Mouse (Mus musculus): ENCODE results near the gene Fhit. TPM values are rescaled to one million over a fixed set of nuclear protein-coding genes. Genes with fewer than 3 reads are reported as not detected.

Gene Fhit
- polyA plus RNA-seq, 1 experiment from 2014 or later: 21.4 TPM

- no peak overlapping the region for H3K4me3 ChIP-seq (ENCODE audit: low read depth, low read length)
- TF ChIP-seq CTCF (IDR thresholded peaks at IDR 0.05; ENCODE audit: low read depth): no peak
- H3K4me1 ChIP-seq (replicated peaks; ENCODE audit: control insufficient read depth, insufficient read depth, low read length): no peaks in the 10 kb centered on the region
- ATAC-seq: peak; percentile 83
- no peak overlapping the region for H3K4me2 ChIP-seq (replicated peaks; ENCODE audit: low read depth)
- H3K27me3 ChIP-seq (replicated peaks; ENCODE audit: control insufficient read depth, insufficient read depth, low read length): no peaks in the 10 kb centered on the region
- WGBS: 64% methylated on average over 3 of the region's 3 CpGs
- H3K9me3 ChIP-seq (ENCODE audit: control insufficient read depth): no peaks in the 10 kb centered on the region
- H3K27ac ChIP-seq (ENCODE audit: low read depth, low read length): no peak overlapping the region
- H3K9ac ChIP-seq (ENCODE audit: low read depth, low read length): no peak overlapping the region
- no peaks in the 10 kb centered on the region for H3K36me3 ChIP-seq (ENCODE audit: control insufficient read depth, insufficient read depth)
These were observed 678.8 kb downstream of the Fhit start for GRCm38 (mm10) chr14:10482851-10483613.

GRCm38 (mm10) chr14:10481370-10481769, 680.5 kb downstream of the Fhit start:
- no peak overlapping the region for H3K27ac ChIP-seq (ENCODE audit: low read depth, low read length)
- no peaks in the 10 kb centered on the region for H3K4me1 ChIP-seq (replicated peaks; ENCODE audit: control insufficient read depth, insufficient read depth, low read length)
- no peaks in the 10 kb centered on the region for H3K27me3 ChIP-seq (replicated peaks; ENCODE audit: control insufficient read depth, insufficient read depth, low read length)
- no peak overlapping the region for H3K4me3 ChIP-seq (ENCODE audit: low read depth, low read length)
- no peak overlapping the region for H3K4me2 ChIP-seq (replicated peaks; ENCODE audit: low read depth)
- TF ChIP-seq CTCF (IDR thresholded peaks at IDR 0.05; ENCODE audit: low read depth): no peak
- H3K9ac ChIP-seq (ENCODE audit: low read depth, low read length): no peak overlapping the region
- no peaks in the 10 kb centered on the region for H3K36me3 ChIP-seq (ENCODE audit: control insufficient read depth, insufficient read depth)
- WGBS: 77% methylated on average over 2 of the region's 2 CpGs
- no peaks in the 10 kb centered on the region for H3K9me3 ChIP-seq (ENCODE audit: control insufficient read depth)
- ATAC-seq: peak; percentile 65

GRCm38 (mm10) chr14:10480681-10481080, 681.2 kb downstream of the Fhit start:
- H3K36me3 ChIP-seq (ENCODE audit: control insufficient read depth, insufficient read depth): no peaks in the 10 kb centered on the region
- H3K9me3 ChIP-seq (ENCODE audit: control insufficient read depth): no peaks in the 10 kb centered on the region
- 22% methylated on average over 1 of the region's 1 CpGs for WGBS
- no peak overlapping the region for H3K4me2 ChIP-seq (replicated peaks; ENCODE audit: low read depth)
- H3K27ac ChIP-seq (ENCODE audit: low read depth, low read length): no peak overlapping the region
- no peak overlapping the region for H3K9ac ChIP-seq (ENCODE audit: low read depth, low read length)
- H3K27me3 ChIP-seq (replicated peaks; ENCODE audit: control insufficient read depth, insufficient read depth, low read length): no peaks in the 10 kb centered on the region
- no peak overlapping the region for H3K4me3 ChIP-seq (ENCODE audit: low read depth, low read length)
- TF ChIP-seq CTCF (IDR thresholded peaks at IDR 0.05; ENCODE audit: low read depth): no peak
- H3K4me1 ChIP-seq (replicated peaks; ENCODE audit: control insufficient read depth, insufficient read depth, low read length): no peaks in the 10 kb centered on the region
- no peak for ATAC-seq

- Histone ChIP-seq H3K27me3 (replicated peaks; ENCODE audit: control insufficient read depth, insufficient read depth, low read length) (no peaks in the 10 kb centered on the region), H3K9ac (ENCODE audit: low read depth, low read length) (no peak overlapping the region), H3K4me2 (replicated peaks; ENCODE audit: low read depth) (peak overlapping the region; percentile 60), H3K4me1 (replicated peaks; ENCODE audit: control insufficient read depth, insufficient read depth, low read length) (peaks cover 3% of the 10 kb centered on the region), H3K27ac (ENCODE audit: low read depth, low read length) (peak overlapping the region; percentile 80), H3K4me3 (ENCODE audit: low read depth, low read length) (peak overlapping the region; percentile 26), H3K9me3 (ENCODE audit: control insufficient read depth) (no peaks in the 10 kb centered on the region), H3K36me3 (ENCODE audit: control insufficient read depth, insufficient read depth) (no peaks in the 10 kb centered on the region)
- no peak; the same call in 1 of the 2 replicates for TF ChIP-seq CTCF (IDR thresholded peaks at IDR 0.05; ENCODE audit: low read depth)
- WGBS: 3% methylated on average over 14 of the region's 14 CpGs
- peak; percentile 98 for ATAC-seq
These were observed 708.6 kb downstream of the Fhit start for GRCm38 (mm10) chr14:10453001-10453861.

GRCm38 (mm10) chr14:10452234-10452633, 709.6 kb downstream of the Fhit start:
- WGBS: 24% methylated on average over 5 of the region's 5 CpGs
- no peaks in the 10 kb centered on the region for H3K36me3 ChIP-seq (ENCODE audit: control insufficient read depth, insufficient read depth)
- H3K9me3 ChIP-seq (ENCODE audit: control insufficient read depth): no peaks in the 10 kb centered on the region
- no peak for TF ChIP-seq CTCF (IDR thresholded peaks at IDR 0.05; ENCODE audit: low read depth)
- H3K4me2 ChIP-seq (replicated peaks; ENCODE audit: low read depth): peak overlapping the region; percentile 60
- H3K9ac ChIP-seq (ENCODE audit: low read depth, low read length): no peak overlapping the region
- H3K4me1 ChIP-seq (replicated peaks; ENCODE audit: control insufficient read depth, insufficient read depth, low read length): peaks cover 3% of the 10 kb centered on the region
- peak overlapping the region; percentile 80; the same call in 1 of the 2 replicates for H3K27ac ChIP-seq (ENCODE audit: low read depth, low read length)
- ATAC-seq: no peak
- no peaks in the 10 kb centered on the region for H3K27me3 ChIP-seq (replicated peaks; ENCODE audit: control insufficient read depth, insufficient read depth, low read length)
- no peak overlapping the region for H3K4me3 ChIP-seq (ENCODE audit: low read depth, low read length)

GRCm38 (mm10) chr14:10445360-10445759, 716.5 kb downstream of the Fhit start:
- no peak overlapping the region for H3K9ac ChIP-seq (ENCODE audit: low read depth, low read length)
- H3K27ac ChIP-seq (ENCODE audit: low read depth, low read length): no peak overlapping the region
- H3K27me3 ChIP-seq (replicated peaks; ENCODE audit: control insufficient read depth, insufficient read depth, low read length): no peaks in the 10 kb centered on the region
- TF ChIP-seq CTCF (IDR thresholded peaks at IDR 0.05; ENCODE audit: low read depth): no peak
- H3K4me1 ChIP-seq (replicated peaks; ENCODE audit: control insufficient read depth, insufficient read depth, low read length): no peaks in the 10 kb centered on the region
- ATAC-seq: no peak
- H3K4me3 ChIP-seq (ENCODE audit: low read depth, low read length): no peak overlapping the region
- H3K9me3 ChIP-seq (ENCODE audit: control insufficient read depth): no peaks in the 10 kb centered on the region
- no peak overlapping the region for H3K4me2 ChIP-seq (replicated peaks; ENCODE audit: low read depth)
- H3K36me3 ChIP-seq (ENCODE audit: control insufficient read depth, insufficient read depth): no peaks in the 10 kb centered on the region
